Mouse (Mus musculus) G1E (cell line): ENCODE results near the gene Abcg1. TPM values are rescaled to one million over a fixed set of nuclear protein-coding genes. Genes with fewer than 3 reads are reported as not detected.

Experiments used
- ATAC-seq: 2 replicates; pipeline ENCODE4 v1.8.0; 2016; ENCODE audit warnings: mild to moderate bottlenecking; ENCODE audit not compliant: insufficient number of reproducible peaks, poor library complexity, low FRiP score, severe bottlenecking; ENCODE audit errors: extremely low read depth
- DNase-seq: peaks from one replicate; pipeline ENCODE4 v3.0.0; 2012; ENCODE audit warnings: low spot score
- H3K27me3 ChIP-seq: 2 replicates; pipeline ENCODE4 v1.6.1; 2012; ENCODE audit warnings: mild to moderate bottlenecking, low read length, inconsistent platforms; ENCODE audit not compliant: insufficient read depth
- H3K36me3 ChIP-seq: replicated peaks from 2 replicates; pipeline ENCODE3; 2012; ENCODE audit warnings: mild to moderate bottlenecking, inconsistent platforms
- H3K4me1 ChIP-seq: 2 replicates; pipeline ENCODE4 v1.6.1; 2012; ENCODE audit warnings: low read depth, low read length, inconsistent platforms, mixed read lengths; ENCODE audit not compliant: insufficient read depth
- H3K4me3 ChIP-seq: 2 replicates; pipeline ENCODE4 v1.5.1; 2012; ENCODE audit warnings: low read depth, mild to moderate bottlenecking, inconsistent platforms, low read length, moderate library complexity, mixed read lengths
- H3K9me3 ChIP-seq: replicated peaks from 2 replicates; pipeline ENCODE4 v1.6.1; 2012; ENCODE audit warnings: inconsistent platforms
- CTCF ChIP-seq: IDR thresholded peaks from 2 replicates; pipeline ENCODE4 v1.5.1; 2012; ENCODE audit warnings: low read depth, low read length, inconsistent platforms, mixed read lengths
- GATA1 ChIP-seq: IDR thresholded peaks from 2 replicates; pipeline ENCODE4 v1.6.1; 2012; ENCODE audit warnings: borderline replicate concordance, low read length, inconsistent platforms, mixed read lengths
- GATA2 ChIP-seq: IDR thresholded peaks from 2 replicates; pipeline ENCODE4 v1.6.1; 2012; ENCODE audit warnings: low read depth, low read length, inconsistent platforms, borderline replicate concordance
- POLR2AphosphoS5 ChIP-seq: IDR thresholded peaks from 2 replicates; pipeline ENCODE4 v1.6.1; 2012; ENCODE audit warnings: low read depth, low read length, inconsistent platforms; ENCODE audit not compliant: insufficient replicate concordance
- TAL1 ChIP-seq: conservative IDR thresholded peaks from 2 replicates; pipeline ENCODE4 v1.6.1; 2012; ENCODE audit warnings: low read depth, low read length, inconsistent platforms, mixed read lengths
- polyA plus RNA-seq: library from polyadenylated mRNA; stranded (reverse); fragments of >175 nt; gene quantifications from 2 replicates; pipeline ENCODE4 v1.2.3, GENCODE M21; 2012
- total RNA-seq, 2 experiments: library from RNA; stranded (forward) in 1 of 2; stranded (reverse) in 1 of 2; fragments of 200-1000 nt in 1 of 2; fragments of >200 nt in 1 of 2; fragmentation: Nextera tagmentation in 1 of 2; gene quantifications; 2 replicates each; pipeline ENCODE4 v1.2.3; 2014 to 2017

Abcg1 gene
- total and polyA plus RNA-seq, 3 experiments = 0.05 TPM; not detected in 2

DNA sequence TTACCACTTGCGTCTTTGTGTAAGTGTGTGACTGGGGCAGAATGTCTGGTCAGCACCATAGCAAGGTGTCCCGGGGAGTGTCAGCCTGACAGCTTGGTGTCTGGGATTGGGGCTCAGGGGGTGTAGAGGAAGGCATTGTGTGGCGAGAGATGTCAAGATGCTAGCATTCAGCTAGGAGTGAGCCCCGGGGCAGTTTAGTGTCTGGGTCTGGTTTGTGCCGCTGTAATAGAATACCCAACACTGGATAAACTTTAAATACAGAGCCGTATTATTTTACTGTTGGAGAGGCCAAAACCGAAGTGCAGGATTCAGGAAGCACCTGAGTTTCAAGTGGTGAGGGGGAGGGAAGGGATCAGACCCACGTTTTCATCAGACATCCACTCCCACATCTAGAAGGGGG, 20.1 kb upstream of the Abcg1 start:
- H3K9me3 ChIP-seq = peaks cover 67% of the 10 kb centered on the region
- H3K4me1 ChIP-seq = no peaks in the 10 kb centered on the region
- DNase-seq = no peak
- H3K27me3 ChIP-seq = no peaks in the 10 kb centered on the region
- no peaks in the 10 kb centered on the region for H3K36me3 ChIP-seq
- no peak overlapping the region for H3K4me3 ChIP-seq
- TF ChIP-seq GATA2 = no peak
- TF ChIP-seq GATA1 = no peak
- TF ChIP-seq CTCF = no peak
- TF ChIP-seq TAL1 = no peak
- TF ChIP-seq POLR2AphosphoS5 = no peak
- ATAC-seq = no peak

DNA sequence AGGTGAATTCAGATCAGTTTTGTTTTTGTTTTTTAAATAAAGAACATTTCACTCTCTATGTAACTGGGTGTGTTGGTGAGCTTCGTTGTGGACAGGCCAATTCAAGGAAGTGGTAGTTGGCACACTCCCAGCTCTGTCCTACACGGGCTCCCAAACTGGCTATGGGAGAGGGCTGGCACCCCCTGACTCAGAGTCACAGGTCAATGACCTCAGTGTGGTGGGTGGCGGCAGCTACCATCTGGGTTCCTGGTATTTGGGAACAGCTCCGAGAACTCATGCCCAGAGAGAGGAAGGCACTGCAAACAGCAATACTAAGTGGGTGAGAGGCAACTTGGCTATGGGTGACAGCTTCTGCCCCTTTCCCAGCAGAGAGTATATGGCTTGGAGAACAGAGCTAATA, 19.1 kb upstream of the Abcg1 start:
- Histone ChIP-seq H3K9me3 (peaks cover 68% of the 10 kb centered on the region), H3K36me3 (no peaks in the 10 kb centered on the region), H3K4me3 (no peak overlapping the region), H3K27me3 (no peaks in the 10 kb centered on the region), H3K4me1 (no peaks in the 10 kb centered on the region)
- DNase-seq (no peak), ATAC-seq (no peak)
- TF ChIP-seq POLR2AphosphoS5 = no peak
- TF ChIP-seq GATA2 = no peak
- no peak for TF ChIP-seq TAL1
- no peak for TF ChIP-seq GATA1
- no peak for TF ChIP-seq CTCF

DNA sequence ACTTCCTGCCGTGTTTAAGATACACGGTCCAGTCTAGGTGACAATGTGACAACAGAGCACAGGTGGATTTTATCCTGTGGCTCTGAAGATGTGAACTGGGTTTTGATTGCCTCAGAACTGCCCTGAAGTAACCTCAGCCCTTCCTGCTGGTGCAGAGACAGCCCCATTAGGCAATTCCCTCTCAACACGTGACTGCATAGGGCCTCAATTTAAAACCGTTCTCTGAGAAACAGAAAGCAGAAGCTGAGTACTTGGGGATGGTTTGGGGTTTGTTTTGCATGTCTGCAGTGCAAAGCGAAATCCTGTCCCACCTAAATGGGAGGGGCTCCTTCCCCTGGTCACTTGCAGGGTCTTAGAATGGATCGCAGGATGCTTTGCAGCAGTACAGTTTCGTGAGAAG, 17.8 kb upstream of the Abcg1 start:
- TF ChIP-seq GATA2 = no peak
- no peak for TF ChIP-seq POLR2AphosphoS5
- TF ChIP-seq TAL1 = no peak
- TF ChIP-seq CTCF = no peak
- TF ChIP-seq GATA1 = no peak
- H3K4me3 ChIP-seq = no peak overlapping the region
- DNase-seq = no peak
- no peaks in the 10 kb centered on the region for H3K4me1 ChIP-seq
- H3K36me3 ChIP-seq = no peaks in the 10 kb centered on the region
- no peaks in the 10 kb centered on the region for H3K27me3 ChIP-seq
- peaks cover 68% of the 10 kb centered on the region for H3K9me3 ChIP-seq
- ATAC-seq = no peak

DNA sequence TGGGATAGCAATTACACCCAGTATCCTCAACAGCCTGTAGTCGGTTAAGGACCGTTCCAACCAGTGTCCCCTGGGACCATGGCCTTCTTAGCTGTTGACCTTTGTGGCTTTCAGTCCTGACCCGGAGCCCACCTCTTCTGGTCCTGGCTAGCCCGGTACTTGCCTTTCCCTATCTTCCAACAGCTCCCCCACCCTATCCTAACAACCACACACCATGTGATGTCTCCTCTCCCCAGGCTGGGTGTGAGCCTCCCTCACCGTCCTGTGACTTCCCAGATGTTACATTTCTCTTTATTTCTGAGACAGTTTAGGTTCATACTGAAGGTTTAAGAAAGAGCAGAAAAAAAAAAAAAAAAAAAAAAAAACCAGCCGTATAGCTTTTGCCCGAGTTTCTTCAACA, 17.1 kb upstream of the Abcg1 start:
- H3K9me3 ChIP-seq = peaks cover 71% of the 10 kb centered on the region
- no peaks in the 10 kb centered on the region for H3K4me1 ChIP-seq
- TF ChIP-seq GATA2 (no peak), CTCF (no peak), TAL1 (no peak), GATA1 (no peak)
- H3K4me3 ChIP-seq = no peak overlapping the region
- no peaks in the 10 kb centered on the region for H3K36me3 ChIP-seq
- ATAC-seq (no peak), DNase-seq (no peak)
- no peaks in the 10 kb centered on the region for H3K27me3 ChIP-seq

DNA sequence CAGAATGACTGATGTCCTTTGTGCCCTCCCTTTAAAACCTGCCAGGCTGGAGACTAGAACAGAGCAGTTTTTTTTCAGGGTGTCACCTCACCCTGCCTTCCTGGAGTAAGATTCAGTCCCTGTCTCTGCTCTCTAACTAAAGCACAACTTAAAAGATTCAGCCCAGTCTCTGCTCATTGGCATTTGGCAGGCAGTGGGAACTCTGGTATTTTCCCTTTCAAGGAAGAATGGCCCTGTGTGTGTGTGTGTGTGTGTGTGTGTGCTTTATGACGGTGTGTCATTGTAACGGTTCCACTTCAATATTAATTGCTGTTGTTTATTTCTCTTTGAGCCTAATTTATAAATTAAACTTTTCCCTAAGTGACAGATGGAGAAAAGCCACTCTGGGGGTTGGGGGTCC, 14.7 kb upstream of the Abcg1 start:
- no peak for TF ChIP-seq TAL1
- TF ChIP-seq POLR2AphosphoS5 = no peak
- no peak for TF ChIP-seq CTCF
- TF ChIP-seq GATA1 = no peak
- TF ChIP-seq GATA2 = no peak
- Histone ChIP-seq H3K4me3 (no peak overlapping the region), H3K36me3 (no peaks in the 10 kb centered on the region), H3K4me1 (no peaks in the 10 kb centered on the region), H3K27me3 (no peaks in the 10 kb centered on the region), H3K9me3 (peaks cover 66% of the 10 kb centered on the region)
- DNase-seq (no peak), ATAC-seq (no peak)

DNA sequence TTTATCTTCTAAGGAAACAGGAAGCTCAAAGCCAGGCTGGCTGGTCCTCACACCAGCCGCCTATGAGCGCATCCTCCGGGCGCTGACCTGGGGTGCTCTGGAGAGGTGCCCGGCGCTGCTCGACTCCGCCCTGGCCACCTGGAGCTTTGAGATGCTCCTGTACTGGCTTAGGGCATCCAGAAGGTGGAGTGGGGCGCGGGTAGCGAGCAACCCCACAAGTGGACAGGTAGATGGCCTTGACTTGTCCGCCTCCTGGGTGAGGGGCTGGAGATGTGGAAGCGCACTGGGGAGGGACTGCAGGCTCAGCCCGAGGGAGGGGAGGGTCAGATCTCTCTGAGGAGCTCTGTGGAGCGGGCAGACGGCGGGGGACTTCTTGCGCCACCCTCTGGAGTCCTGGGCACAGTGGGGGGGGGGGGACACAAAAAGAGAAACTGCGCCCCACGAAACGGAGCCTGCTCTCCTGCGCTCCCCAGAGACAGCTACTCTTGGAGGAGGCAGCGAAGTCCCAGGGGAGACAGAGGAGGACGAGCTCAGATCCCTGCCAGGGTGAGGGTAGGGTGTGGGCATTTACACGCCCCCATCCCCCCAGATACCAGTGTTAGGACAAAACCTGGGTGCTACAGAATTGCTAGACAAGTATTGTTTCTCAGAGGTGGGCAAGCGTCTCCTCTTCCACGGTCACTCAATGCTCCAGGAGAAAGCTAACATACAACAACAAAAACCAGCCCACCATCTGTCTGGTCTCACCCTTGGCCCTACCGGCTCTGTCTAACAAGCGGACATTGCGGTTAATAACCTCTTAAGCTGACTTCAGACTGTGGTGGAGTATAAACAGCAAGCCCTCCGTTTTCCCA, 643 bp downstream of the Abcg1 start:
- no peak overlapping the region; the same call in 1 of the 2 replicates for H3K4me3 ChIP-seq
- TF ChIP-seq GATA1 (no peak), GATA2 (no peak), TAL1 (no peak), CTCF (no peak), POLR2AphosphoS5 (no peak)
- H3K4me1 ChIP-seq = no peaks in the 10 kb centered on the region
- peaks cover 77% of the 10 kb centered on the region for H3K9me3 ChIP-seq
- no peaks in the 10 kb centered on the region for H3K36me3 ChIP-seq
- DNase-seq (no peak), ATAC-seq (no peak)
- H3K27me3 ChIP-seq = no peaks in the 10 kb centered on the region
